Mouse (Mus musculus) MEL-GATA-1-ER (cell line): Measurements from ENCODE around the gene D430041D05Rik.
A peak's percentile ranks its signal among the peaks of the same experiment; 100 is the strongest.

Source experiments
- DNase-seq: peaks from one replicate; pipeline ENCODE4 v3.0.0-alpha.2; 2012; ENCODE audit warnings: low read depth; ENCODE audit errors: extremely low read depth

The D430041D05Rik gene

DNA sequence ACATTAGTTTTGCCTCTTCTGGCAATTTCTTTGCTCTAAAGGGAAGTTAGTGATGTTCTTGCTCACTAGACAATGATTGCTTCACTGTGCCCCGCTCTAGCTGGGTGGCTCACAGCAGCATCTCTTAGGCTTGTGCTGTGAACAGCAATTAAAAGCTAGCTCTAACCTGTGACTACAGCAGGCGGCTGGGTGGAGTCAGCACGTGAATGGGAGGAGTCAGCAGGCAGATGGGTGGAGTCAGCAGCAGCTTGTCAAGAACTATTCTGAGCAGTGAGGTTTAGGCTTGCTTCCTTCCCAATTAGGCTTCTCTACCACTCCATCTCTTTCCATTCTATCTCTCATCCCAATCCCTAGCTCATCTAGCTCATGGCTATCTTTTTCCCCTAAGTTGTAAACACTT, 213.5 kb downstream of the D430041D05Rik start:
- DNase-seq, result no peak

DNA sequence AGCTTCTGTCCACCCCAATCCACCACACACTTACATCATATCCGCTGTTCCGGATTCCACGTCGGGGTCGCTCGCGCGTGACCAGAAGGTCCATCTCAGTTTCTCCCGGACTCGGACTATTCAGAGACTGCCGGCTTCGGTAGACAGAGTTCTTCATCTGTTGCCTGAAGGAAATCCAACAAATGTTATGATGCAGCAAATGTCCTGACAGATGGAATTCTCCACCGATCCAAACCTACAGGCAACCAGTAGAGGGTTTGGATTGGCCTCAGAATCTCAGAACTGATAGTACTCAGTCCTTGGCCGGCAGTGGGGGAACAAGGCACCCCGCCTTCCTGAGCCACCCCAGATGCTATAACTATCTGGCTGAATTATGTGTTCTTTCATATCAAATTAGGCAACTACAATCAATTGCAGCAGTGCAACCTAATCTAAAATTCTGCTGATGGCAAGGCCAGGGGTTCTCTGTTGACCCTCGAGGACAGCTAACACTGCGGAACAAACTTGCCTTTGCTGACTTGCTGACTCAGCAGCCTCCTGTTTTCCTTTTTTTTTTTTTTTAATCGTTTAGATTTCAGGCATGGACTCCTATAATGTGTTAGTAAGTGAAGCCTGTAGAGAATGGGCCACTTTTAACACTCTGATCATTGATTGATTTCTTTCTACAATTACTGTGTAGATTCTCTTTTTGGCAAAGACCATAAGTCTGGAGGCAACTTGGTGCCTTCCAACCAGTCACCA, 218.2 kb downstream of the D430041D05Rik start:
- no peak for DNase-seq

DNA sequence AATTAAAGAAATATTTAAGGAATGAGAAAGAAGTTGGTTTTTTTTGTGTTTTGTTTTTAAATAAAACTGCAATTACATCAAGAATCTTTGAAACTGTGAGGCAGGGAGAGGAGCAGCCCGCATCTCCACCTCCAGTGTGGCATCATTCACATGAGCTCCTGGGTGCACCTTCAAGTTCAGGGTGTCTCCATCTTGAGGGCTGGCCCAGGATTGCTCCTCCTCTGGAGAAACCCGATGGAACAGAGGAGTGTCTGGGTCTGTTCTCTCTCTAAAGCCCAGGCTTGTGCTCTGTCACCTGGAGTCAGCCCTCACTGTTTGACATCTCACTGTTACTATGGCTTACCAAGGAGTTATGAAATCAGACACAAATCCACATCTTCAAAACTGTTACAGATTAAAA, 219.1 kb downstream of the D430041D05Rik start:
- DNase-seq, result no peak

DNA sequence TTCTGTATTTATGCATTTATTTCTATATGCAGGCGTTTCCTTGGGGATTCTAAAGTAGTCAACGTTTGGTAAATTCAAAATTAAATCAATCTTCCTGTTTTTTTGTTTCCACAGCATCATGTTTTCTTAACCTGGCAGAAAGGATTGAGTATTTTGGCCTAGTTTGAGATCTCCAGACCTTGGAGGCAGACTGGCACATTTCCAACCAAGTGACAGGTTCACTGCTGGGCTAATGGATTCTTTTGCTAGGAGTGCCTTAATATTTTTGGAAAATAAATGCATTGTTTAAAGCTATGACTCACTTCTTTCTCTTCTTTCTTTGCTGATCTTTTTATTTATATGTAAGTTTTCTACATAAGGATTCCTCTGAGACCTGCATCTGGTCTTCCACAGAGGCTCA, 222.0 kb downstream of the D430041D05Rik start:
- no peak for DNase-seq

DNA sequence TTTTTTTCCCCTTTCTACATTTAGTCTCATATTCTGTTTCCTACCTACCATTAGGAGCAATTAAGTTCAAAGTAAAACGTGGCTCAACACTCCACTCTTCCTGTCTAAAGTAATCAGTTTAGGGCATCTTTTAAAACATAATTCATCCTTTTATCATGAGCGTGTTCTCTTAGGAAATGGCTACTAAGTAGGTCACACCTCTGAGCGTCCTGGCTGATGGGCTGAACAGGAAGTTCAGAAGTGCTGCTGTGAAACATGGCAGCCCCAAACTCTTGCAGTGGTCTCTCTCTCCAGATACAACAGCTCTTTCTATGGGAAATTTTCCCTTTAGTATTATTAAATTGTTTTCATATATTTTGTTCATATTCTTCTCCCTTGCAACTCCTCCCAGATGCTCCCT, 223.7 kb downstream of the D430041D05Rik start:
- DNase-seq, result no peak

DNA sequence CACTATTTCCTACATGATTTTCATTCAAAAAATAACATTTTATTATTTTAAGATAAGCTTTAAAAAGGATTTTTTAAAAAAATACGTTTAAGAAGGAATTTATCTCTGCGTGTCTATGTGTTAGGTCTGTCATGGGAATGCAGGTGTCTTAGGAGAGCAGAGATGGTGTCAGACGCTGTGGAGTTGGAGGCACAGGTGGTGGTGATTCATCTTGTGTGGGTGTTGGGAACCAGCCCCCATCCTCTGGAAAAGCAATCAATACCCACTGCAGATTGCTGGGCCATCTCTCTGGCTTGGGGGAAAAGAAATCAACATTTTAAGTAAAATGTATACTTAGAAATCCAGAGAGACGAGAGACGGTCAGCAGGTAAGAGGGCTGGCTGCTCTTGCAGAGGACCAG, 225.2 kb downstream of the D430041D05Rik start:
- no peak for DNase-seq

DNA sequence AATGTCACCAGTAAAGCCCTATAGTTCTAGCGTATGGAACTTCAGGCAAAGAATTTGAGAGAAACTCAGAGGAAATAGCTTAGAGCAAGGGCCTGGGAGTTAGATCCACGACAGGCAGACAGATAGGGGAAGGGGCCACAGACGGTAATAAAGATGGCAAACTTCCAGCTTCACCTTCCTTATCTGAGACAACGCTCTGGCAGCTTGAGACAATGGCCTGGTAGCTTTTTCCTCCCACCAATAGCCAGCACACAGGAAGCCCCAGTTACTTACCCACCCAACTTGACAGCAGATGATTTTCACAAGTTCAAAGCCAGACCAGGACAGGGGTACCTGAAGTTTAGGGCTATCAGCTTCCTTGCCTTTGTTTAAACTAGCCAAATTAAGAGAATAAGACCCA, 226.5 kb downstream of the D430041D05Rik start:
- DNase-seq, result peak; percentile 86

DNA sequence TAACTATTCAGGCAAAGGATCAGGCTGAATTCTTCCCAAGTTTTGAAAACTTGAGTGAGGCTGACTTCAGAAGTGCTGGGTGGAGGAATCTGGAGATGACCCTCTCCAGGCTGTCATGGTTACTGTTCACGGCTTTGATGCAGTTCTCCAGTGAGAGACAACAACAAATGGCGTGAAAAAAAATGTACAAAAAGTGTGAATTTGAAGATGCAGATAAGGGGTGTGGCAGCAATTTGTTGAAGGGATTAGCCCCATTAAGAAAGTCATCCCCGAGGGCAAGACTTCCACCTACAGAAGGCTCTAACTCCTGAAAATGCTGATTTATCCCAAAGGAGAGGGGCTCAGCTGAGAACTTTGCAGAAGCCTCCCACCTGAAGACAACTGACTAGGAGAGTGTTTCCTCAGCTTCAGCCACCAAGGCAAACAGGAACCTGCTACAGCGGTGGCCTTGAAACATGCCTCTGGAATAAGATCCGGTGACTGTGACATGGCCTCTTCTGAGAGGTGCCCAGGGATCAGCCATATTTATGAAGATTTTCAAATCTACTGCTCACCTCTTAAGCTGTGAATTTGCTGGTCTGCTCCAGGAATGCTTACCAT, 227.5 kb downstream of the D430041D05Rik start:
- no peak for DNase-seq

DNA sequence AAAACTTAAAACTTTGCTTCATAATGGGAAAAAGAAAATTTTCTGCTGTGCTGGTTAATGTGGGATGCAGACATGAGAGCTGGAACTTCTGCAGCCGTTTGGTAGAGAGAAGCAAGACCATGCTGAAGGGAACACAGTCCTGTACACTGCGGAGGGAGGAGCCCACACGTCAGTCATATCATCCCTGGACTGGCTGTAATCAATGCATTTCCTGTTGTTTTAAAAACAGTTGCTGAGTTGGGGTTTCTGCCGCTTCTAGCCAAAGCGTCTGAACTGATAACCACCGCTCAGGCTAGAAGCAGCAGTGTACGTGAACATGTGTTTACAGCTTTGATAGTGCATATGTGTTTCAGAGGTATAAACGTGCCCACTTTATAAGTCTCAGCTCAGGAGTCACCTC, 231.2 kb downstream of the D430041D05Rik start:
- DNase-seq, result no peak

DNA sequence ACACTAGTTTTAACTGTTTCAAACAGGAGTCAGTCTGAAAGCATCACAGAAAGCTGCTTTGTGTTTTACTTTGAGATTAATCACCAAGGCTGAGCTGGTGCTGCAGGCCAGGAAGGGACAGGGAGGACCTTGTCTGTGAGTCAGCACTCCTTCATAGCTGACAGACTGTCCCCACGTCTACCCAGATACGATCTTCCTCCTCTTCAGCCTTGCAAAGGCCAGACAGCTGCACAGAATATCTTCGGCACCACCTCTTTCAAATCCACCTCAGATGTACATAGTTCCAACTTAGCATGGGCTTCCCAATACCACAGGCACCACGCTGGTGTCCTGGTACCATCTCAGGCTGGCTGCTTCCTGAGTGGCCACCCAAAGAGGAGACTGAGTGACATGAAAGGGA, 232.6 kb downstream of the D430041D05Rik start:
- DNase-seq, result no peak

DNA sequence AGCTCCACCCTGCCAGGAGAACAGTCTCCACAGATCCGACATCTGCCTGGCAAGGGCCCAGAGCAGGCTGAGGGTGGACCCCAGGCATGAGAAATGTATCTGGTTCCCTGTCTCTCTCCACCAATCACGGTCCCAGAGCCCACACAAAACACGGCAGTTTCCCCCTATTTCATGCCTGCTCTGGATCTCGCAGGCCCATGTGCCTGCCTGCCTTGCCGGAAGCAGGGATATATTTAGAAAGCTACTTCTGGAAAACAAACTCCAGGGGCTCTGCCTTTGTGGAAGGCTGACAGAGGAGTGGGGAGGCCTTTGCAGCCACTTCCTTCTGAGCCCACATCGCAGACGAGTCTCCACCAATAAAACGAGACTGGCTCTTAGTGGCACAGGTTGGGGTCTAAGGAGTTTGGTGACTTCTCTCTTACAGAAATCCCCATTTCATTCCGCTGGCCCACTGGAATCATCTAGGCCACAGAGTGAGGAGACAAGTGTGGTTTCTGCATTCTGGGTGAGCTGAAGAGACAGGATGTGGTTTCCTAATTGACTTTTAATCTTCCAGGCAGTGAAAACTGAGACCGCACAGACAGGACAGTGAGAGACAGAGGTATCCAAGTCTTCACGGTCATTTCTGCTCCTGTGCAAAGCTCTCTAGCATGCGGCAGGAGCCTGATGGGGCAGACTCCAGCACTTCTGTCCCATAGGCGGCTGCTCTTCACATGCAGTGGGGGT, 233.7 kb downstream of the D430041D05Rik start:
- peak; percentile 35 for DNase-seq

DNA sequence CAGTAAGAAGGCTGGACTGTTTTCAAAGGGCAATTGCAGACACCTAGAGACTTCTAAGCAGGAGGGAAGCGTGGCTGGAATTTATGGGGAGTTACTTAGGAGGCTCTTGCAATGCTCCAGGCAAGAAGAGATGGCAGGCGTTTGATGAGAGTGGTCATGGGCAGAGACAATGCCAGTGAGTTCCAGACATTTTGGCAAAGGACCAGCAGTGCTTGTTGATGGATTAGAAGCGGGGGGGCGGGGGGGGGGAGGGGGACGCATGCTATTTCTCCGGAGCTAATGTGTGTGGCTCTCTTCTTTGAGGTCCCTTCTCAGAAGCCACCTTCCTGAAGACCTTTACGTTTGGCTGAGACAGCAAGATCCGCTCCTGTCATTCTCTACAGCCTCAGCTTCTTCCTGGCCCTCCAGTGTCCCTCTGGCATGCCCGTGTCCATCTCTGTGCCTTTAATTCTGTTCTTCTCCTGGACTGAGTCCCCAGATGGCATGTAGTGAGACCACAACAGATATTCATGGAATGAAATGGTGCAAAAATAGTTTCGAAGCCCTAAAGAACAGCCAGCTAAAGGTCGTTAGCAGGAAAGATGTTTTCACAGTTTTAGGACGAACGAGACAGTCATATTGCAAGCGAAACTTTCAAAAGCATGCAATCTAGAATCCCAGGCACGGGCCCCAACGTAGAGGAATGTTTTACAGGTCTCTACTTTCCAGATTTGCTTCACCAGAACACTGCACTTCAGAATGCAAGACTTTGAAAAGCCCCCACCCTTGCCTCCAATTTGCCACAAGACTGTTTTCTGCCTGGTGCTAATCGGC, 234.4 kb downstream of the D430041D05Rik start:
- DNase-seq, result no peak

DNA sequence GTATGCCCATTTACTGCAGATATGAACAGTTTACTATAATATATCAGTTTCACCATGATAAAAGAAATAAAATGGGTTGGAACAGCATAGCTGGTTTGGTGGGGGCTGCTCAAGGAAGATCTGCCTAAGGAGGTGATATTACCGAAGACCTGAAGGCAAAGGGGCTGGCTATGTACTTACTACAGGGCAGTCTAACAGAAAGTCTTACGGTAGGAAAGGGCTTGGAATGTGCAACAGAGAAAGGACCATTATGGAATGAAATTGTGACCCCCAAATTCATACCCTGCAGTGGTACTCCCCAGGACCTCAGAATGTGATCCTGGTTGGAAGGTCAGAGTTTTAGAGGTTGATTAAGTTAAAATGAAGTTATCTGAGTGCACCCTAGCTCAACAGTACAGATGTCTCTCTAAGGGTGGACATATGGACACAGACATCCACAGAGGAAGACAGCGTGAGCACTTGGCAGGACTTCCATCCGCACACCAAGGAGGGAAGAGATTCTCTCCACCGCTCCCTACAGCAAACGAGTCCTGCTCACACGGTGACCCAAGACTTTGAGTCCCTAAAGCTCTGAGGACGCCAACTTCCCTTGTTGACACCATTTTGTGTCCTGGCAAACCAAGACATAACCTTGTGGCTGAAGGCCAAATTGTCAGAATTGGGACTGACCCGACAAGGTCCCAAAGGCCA, 235.2 kb downstream of the D430041D05Rik start:
- no peak for DNase-seq

DNA sequence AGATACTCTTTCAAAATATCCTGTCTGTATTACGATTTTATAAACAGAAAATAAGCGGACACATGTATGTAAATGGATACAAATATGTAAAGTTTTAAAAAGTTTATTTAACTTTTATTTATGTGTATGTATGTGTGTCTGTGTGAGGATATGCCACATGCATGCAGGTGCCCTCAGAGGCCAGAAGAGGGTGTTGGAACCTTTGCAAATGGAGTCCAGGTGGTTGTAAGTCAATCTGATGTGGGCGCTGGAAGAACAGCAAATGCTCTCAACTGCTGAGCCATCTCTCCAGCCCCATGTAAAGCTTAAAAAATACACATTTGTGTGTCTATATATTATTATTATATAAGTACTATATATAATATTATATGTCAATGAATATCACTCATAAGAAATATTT, 237.4 kb downstream of the D430041D05Rik start:
- DNase-seq, result no peak

DNA sequence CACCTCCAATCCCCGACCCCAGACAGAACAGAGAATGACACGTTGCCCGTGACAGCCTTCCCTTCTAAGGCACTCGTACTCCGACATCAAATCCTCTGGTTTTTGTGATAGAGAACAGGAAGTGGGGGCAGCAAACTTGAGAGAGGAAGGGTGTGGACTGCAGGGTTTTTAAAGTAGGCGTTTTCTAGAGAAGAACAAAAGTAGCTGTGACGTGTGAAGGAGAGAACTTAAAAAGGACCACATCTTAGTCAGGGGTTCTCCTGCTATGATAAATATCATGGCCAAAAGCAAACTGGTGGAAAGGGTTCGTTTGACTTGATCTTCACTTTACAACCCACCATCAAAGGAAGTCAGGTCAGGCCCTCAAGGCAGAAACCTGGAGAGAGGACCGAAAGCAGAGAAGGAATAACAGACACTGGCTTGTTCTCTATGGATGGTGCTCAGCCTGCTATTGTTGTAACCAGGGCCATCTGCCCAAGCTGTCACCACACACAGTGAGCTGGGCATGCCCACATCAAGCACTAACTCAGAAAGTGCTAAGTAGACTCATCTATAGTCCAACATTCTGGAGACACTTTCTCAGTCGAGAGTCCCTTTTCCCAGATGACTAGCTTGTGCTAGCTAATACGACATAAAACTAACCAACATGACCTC, 238.0 kb downstream of the D430041D05Rik start:
- peak; percentile 76 for DNase-seq

DNA sequence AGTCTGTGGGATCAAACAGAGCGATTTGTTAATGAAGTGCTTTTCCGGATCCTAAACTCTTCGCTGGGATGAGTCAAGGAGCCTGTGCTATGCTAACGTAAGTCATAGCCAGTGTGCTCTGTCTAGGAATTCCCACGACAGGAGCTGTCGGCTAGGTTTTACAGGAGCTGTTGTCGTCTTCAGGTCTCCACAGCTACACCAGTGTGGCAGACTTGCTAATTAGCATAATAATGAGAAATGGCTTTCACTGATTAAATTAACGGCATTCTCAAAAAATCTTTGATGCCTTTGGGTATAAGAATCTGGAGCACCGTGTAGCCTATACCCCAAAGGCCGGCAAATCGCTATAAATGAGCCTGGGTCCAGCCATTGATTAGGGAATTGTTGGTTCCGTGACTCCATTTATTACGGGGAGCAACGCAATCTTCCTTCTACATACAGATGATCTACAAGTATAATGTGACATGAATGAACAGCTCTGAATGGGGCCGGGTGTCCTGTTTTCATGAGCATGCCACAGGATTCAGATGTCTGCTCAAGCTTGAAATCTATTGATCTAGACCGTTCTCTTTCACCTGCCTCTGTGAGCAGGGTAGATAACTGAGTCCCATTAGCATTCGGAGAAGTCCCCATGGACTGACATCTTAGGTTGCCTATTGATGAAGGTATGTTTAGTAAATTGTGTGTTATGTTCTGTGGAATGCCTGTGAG, 242.5 kb downstream of the D430041D05Rik start:
- DNase-seq, result no peak

DNA sequence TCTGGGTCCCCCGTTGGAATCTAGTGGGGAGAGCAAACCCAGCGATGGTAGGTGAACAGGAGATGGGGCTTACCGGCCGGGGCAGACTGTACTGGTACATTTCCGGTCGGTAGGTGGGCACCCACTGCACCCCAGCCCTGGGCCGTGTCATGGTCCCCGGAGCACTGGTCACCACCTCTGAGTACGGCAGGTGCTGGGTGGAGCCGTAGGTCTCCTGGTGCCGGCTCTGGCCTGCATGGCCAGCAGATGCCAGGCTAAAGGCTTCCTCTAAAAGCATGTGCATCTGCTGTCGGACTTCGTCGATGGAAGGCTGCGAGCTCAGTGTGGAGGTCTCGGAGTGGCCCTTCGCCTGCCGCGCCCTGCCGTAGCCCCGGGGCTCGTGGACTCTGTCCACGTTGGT, 243.0 kb downstream of the D430041D05Rik start:
- DNase-seq, result no peak

DNA sequence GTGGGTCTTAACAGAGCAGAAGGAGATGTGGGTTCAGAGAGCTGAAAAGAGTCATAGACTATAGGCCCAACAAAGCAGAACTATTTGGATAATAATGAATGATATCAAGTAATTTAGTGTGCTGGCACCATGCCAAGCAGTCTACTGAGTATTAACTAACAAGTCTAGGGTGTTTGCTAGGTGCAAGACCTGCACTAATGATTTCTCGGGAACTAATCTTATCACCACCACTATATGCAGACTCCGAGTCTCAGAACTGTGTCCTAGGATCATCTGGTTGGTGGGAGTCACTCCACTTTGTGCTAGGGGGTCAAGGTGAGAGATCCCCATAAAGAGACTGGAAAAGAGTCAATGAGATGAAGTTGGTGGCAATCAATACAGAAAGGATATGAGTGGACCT, 245.2 kb downstream of the D430041D05Rik start:
- DNase-seq, result no peak

DNA sequence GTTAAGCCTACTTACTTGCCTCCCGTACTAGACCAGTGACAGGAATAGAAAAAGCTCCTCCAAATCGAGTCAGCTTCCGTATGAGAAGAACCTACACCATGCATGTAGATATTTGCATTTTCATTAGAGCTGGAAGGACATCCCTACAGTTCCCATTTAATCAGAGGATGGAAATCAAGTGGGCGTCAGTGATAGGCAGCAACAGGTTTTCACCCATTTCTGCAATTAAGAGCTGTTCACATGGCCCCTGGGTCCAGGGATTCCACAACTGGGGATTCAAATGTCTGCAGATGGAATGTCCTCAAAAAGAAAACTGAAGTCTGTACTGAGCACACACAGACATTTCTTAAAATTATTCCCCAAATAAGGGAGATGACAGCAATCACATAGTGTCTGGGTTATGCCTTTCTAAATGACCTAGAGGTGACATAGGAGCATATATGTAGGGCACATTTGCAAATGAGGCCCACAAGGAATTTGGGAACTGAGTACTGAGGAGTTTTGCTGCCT, 246.8 kb downstream of the D430041D05Rik start:
- no peak for DNase-seq

DNA sequence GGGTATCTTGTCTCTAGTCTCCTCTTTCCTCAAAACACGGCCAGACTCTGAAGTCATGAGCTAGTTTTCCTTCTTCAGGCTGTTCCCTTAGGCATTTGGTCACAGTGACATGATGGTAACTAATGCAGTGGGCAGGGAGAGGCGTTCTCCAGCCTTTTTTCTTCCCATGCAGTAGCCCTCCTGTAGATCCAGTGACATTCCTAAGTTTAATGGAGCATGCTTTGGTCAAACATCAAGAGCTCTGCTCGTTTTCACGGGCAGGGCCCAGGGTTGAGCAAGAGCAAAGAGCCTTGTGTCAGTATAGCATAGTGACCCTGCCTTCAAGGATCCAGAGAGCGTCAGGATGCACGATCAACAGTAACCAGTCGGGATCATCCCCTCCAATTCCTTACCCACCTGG, 247.4 kb downstream of the D430041D05Rik start:
- no peak for DNase-seq
